Mouse (Mus musculus) megakaryocyte, embryonic 14.5 days (primary cell): ENCODE data around the gene Hsd11b1.

ENCODE experiments used
- FLI1 ChIP-seq: IDR thresholded peaks from 2 replicates; pipeline ENCODE4 v1.6.1; 2012; ENCODE audit warnings: low read length, inconsistent platforms, mixed read lengths
- GATA1 ChIP-seq: IDR thresholded peaks from 3 replicates; pipeline ENCODE4 v1.6.1; 2012; ENCODE audit warnings: mixed read lengths, low read length, inconsistent platforms, borderline replicate concordance

DNA sequence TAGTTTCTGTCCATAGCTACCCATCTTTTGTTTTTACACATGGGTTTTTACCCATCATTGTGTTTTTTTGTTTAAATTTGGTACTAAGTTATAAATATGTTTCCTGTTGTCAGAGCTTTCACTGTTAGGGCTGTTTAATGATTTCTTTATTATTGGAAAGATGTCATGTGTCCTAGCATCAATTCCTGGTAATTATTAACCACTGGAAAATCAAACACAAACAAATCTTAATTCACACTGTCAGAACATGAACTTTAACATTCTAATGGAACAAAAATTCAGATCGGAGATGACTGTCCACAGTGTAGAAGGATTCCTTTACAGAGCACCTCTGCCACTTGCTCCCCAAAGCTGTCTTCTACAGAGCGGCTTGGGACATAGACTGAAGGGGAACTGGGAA is 58.4 kb downstream of the Hsd11b1 start:
- TF ChIP-seq FLI1 (no peak), GATA1 (no peak)
